Comparison of ENCODE assay signal across 29 mouse cellular contexts in genomic region chr5:134310201-134310600, GRCm38 (mm10). TPM values are rescaled to one million over a fixed set of nuclear protein-coding genes. Genes with fewer than 3 reads are reported as not detected.
DNase-seq lines count a peak whose midpoint lies in the region; ATAC-seq and TF ChIP-seq lines count a peak whose summit lies in the region.
"Had no signal": no experiment of that assay in that cellular context is flagged by ENCODE, and none has a peak within 500 bp of the region (broad histone marks: within the 10 kb centered on the region; RNA-seq: fewer than 3 reads in every experiment).

No protein-coding gene starts in this region.

- peak; percentile 59 for DNase-seq in adrenal gland, postnatal 14 days
- no peak for DNase-seq in adrenal gland, adult 18-20 months (ENCODE audit: low spot score in 2 of 2)
- DNase-seq in layer of hippocampus, adult 2 months (ENCODE audit: low spot score in 2 of 2), result no peak
- no peak for DNase-seq in layer of hippocampus, postnatal 10 days (ENCODE audit: low spot score in 2 of 2)
- DNase-seq in adrenal gland, postnatal 36 days, result peak; percentile 50 to 58
- DNase-seq in lung, postnatal 14 days, result no peak
- DNase-seq: cerebellum, adult 11-12 months; cerebellum, adult 8-10 months; cerebellum, postnatal 10 days; cerebellum, postnatal 36 days; embryo, embryonic 11 days; forebrain, postnatal 0 days; gastrocnemius, postnatal 10 days; gastrocnemius, postnatal 36 days; heart, adult 2 months; heart, postnatal 14 days; heart, postnatal 4 days; kidney, adult 18-20 months had no signal

- no peaks in the 10 kb centered on the region for H3K27me3 ChIP-seq in embryonic facial prominence, embryonic 13.5 days
- H3K27me3 ChIP-seq: embryonic facial prominence, embryonic 15.5 days; heart, embryonic 13.5 days had no signal

- 93% methylated on average over 9 of the region's 9 CpGs for WGBS in embryonic facial prominence, embryonic 13.5 days

- H3K27ac ChIP-seq in layer of hippocampus, adult 2 months, result peak overlapping the region; percentile 48; the same call in 1 of the 2 replicates
- 0 out of 2 replicates have a peak overlapping the region, but pooled peaks have one; percentile 1 for H3K27ac ChIP-seq in embryonic facial prominence, embryonic 13.5 days
- H3K27ac ChIP-seq: embryonic facial prominence, embryonic 15.5 days; heart, adult 2 months; heart, embryonic 10.5 days; heart, embryonic 13.5 days; hindbrain, embryonic 14.5 days; hindbrain, postnatal 0 days had no signal

- no peak overlapping the region for H3K9ac ChIP-seq in embryonic facial prominence, embryonic 13.5 days
- H3K9ac ChIP-seq: embryonic facial prominence, embryonic 15.5 days; forebrain, postnatal 0 days; heart, embryonic 13.5 days; hindbrain, embryonic 14.5 days had no signal

- no peak overlapping the region for H3K4me2 ChIP-seq in embryonic facial prominence, embryonic 13.5 days
- H3K4me2 ChIP-seq: embryonic facial prominence, embryonic 15.5 days; heart, embryonic 13.5 days; hindbrain, embryonic 14.5 days had no signal

- no peaks in the 10 kb centered on the region for H3K9me3 ChIP-seq in embryonic facial prominence, embryonic 13.5 days
- H3K9me3 ChIP-seq: embryonic facial prominence, embryonic 15.5 days; heart, embryonic 10.5 days; heart, embryonic 13.5 days had no signal

- TF ChIP-seq CTCF in layer of hippocampus, adult 2 months (conservative IDR thresholded peaks at IDR 0.05), result no peak

- H3K4me3 ChIP-seq in layer of hippocampus, adult 2 months, result no peak overlapping the region
- no peak overlapping the region for H3K4me3 ChIP-seq in embryonic facial prominence, embryonic 13.5 days
- H3K4me3 ChIP-seq: embryonic facial prominence, embryonic 15.5 days; heart, adult 2 months; heart, embryonic 10.5 days; heart, embryonic 13.5 days had no signal

- ATAC-seq in embryonic facial prominence, embryonic 13.5 days (ENCODE audit: insufficient number of reproducible peaks, insufficient read depth, low FRiP score, low TSS enrichment, low read depth), result no peak
- ATAC-seq: activated CD4-positive, CD25-positive, alpha-beta regulatory T cell, adult 4 months; CD4-positive, CD25-positive, alpha-beta regulatory T cell, adult 4 months; forebrain, embryonic 14.5 days; forebrain, postnatal 0 days; hindbrain, postnatal 0 days; inflammation-experienced regulatory T-cells, adult 6 months; intestine, embryonic 16.5 days had no signal

- H3K4me1 ChIP-seq in embryonic facial prominence, embryonic 13.5 days, result peaks cover 33% of the 10 kb centered on the region

- H3K36me3 ChIP-seq in embryonic facial prominence, embryonic 13.5 days, result peaks cover 54% of the 10 kb centered on the region

RNA-seq across cellular contexts. Expression of gene Gtf2i, which starts 4.4 kb away (rescaled TPM):
- total RNA-seq in adrenal gland, postnatal 14 days (2021), result 231 and 237 TPM in 2 replicates
- total RNA-seq in adrenal gland, adult 18-20 months (2021), result 100 to 1,000 TPM; 170 to 215 TPM
- 100 to 1,000 TPM; 222 to 227 TPM for total RNA-seq in layer of hippocampus, adult 2 months (2021)
- 100 to 1,000 TPM; 188 to 206 TPM for total RNA-seq in layer of hippocampus, postnatal 10 days (2021)
- 100 to 1,000 TPM; 230 to 239 TPM for total RNA-seq in adrenal gland, postnatal 36 days (2021)
- polyA plus RNA-seq in embryonic facial prominence, embryonic 13.5 days (2015; fragmentation: Nextera tagmentation; extraction: Ambion mirVana), result 225 and 236 TPM in 2 replicates

Comparison
In these comparisons a context has a peak if more than half of its experiments do, and no peak if none do; other contexts are left out.
1. DNase-seq: peak in adrenal gland, postnatal 14 days (single experiment) and adrenal gland, postnatal 36 days (2 of 2); none in adrenal gland, adult 18-20 months (0 of 2), layer of hippocampus, adult 2 months (0 of 2), layer of hippocampus, postnatal 10 days (0 of 2) and lung, postnatal 14 days (single experiment).